Mouse (Mus musculus): ENCODE results near the gene Erp29. TPM values are rescaled to one million over a fixed set of nuclear protein-coding genes. Genes with fewer than 3 reads are reported as not detected.

Gene Erp29
- polyA plus RNA-seq, 1 experiment, result 37.8 TPM

GRCm38 (mm10) chr5:121387126-121387525 lies 65.2 kb downstream of the Erp29 start:
- H3K4me1 ChIP-seq (ENCODE audit: control insufficient read depth, insufficient read depth, insufficient read length, low read length), result peaks cover 6% of the 10 kb centered on the region
- peak overlapping the region; percentile 69; the same call in 1 of the 2 replicates for H3K27ac ChIP-seq (replicated peaks; ENCODE audit: low read depth, low read length)
- no peak overlapping the region for H3K4me3 ChIP-seq (ENCODE audit: insufficient read depth, low read depth, low read length)

DNA sequence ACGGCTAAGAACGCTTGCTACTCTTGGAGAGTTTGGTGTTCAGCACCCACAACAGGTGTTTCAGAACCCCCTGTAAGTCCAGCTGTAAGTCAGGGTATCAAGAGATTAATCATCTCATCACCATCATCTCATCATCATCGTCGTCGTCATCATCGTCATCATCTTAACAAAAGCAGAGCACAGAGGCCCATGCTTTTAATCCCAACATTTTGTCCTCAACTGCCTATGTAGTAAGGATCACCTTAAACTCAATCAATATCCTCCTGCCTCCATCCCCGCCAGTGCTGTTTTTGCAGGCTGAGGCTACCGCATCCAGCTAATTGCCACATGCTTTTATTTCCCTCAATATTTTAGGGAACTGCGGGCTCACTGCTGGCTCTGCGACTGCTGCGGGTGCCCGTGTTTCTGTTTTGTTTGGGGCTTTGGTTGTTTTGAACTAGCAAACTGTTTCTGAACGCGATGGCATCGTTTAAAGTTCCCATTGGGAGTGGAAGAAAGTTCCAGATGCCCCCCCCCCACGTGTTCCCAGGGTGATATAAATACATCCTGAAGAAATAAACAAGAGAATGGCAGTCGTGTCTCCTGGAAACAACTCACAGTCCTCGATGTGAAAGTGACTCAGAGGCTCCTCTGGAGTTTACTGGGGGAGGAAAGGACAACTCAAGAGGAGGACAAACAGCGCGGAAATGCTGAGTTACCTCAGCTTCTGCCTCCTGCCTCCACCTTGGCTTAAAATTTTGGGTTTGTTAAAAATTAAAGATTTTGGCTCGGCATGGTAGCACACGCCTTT lies 66.0 kb downstream of the Erp29 start:
- no peak overlapping the region for H3K4me3 ChIP-seq (ENCODE audit: insufficient read depth, low read depth, low read length)
- peak overlapping the region; percentile 69 for H3K27ac ChIP-seq (replicated peaks; ENCODE audit: low read depth, low read length)

DNA sequence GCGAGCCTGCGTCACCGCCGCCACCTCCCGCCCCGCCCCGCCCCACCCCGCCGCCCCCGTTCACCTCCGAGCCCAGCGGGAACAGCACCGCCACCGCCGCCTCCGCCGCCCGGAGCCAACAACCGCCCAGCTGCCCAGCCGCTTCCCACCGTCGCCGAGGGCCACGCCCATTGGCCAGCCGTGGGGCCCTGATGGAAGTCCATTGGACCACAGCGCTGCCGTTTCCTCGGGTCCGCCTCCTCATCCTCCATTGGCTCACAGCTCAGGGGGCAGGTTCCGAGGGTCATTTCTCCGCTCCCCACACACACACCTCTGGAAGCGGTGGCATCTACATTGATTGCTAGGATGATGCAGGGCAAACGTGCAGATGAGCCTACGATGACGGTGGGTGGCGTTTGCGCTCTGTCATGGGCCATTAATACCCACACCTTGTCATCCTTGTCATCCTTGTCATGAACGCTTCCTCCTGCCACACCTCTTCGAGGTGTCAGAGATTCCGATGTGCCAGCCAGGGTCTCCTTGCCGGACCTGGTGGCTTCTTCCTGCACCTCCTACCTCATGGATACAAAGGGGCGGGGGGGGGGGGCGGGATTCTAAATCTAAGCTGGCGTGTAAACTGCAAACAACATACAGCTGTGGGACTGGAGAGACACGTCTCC lies 66.7 kb downstream of the Erp29 start, which contains the start of gene Trafd1:
Trafd1 (minus strand) TSS at position 172 of the 659 bp plus-strand sequence.
- Histone ChIP-seq H3K27ac (replicated peaks; ENCODE audit: low read depth, low read length) (peak within 1 kb of the TSS; percentile 90), H3K4me1 (ENCODE audit: control insufficient read depth, insufficient read depth, insufficient read length, low read length) (peaks cover 6% of the 10 kb centered on the region), H3K4me3 (ENCODE audit: insufficient read depth, low read depth, low read length) (peak within 1 kb of the TSS; percentile 89)

More for the DNA sequence above, 66.0 kb downstream of the Erp29 start:
- peaks cover 6% of the 10 kb centered on the region for H3K4me1 ChIP-seq (ENCODE audit: control insufficient read depth, insufficient read depth, insufficient read length, low read length)

GRCm38 (mm10) chr5:121384757-121385460 lies 67.4 kb downstream of the Erp29 start:
- Histone ChIP-seq H3K4me3 (ENCODE audit: insufficient read depth, low read depth, low read length) (peak overlapping the region; percentile 89), H3K4me1 (ENCODE audit: control insufficient read depth, insufficient read depth, insufficient read length, low read length) (peaks cover 6% of the 10 kb centered on the region), H3K27ac (replicated peaks; ENCODE audit: low read depth, low read length) (peak overlapping the region; percentile 90)

- H3K27ac ChIP-seq (replicated peaks; ENCODE audit: low read depth, low read length), result peak overlapping the region; percentile 90
- peaks cover 6% of the 10 kb centered on the region for H3K4me1 ChIP-seq (ENCODE audit: control insufficient read depth, insufficient read depth, insufficient read length, low read length)
- peak overlapping the region; percentile 89 for H3K4me3 ChIP-seq (ENCODE audit: insufficient read depth, low read depth, low read length)
These were observed 68.2 kb downstream of the Erp29 start for GRCm38 (mm10) chr5:121383857-121384756.

DNA sequence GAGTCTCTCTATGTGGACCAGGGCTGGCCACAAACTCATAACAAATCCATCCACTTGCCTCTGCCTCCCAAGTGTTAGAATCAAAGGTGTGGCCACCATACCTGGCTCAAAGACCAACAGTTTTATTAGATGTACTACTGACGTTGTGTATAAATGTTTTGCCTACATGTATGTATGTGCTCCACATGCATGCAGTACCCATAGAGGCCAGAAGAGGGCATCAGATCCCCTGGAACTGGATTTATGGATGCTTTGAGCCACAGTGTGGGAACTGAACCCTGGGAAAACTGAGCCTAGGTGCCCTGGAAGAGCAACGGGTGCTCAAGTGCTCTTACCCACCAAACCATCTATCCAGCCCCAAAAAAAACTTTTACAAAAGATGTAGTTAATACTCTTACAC lies 71.6 kb downstream of the Erp29 start:
- Histone ChIP-seq H3K4me3 (ENCODE audit: insufficient read depth, low read depth, low read length) (no peak overlapping the region), H3K27ac (replicated peaks; ENCODE audit: low read depth, low read length) (no peak overlapping the region), H3K4me1 (ENCODE audit: control insufficient read depth, insufficient read depth, insufficient read length, low read length) (peaks cover 3% of the 10 kb centered on the region; the same call in 1 of the 2 replicates)

DNA sequence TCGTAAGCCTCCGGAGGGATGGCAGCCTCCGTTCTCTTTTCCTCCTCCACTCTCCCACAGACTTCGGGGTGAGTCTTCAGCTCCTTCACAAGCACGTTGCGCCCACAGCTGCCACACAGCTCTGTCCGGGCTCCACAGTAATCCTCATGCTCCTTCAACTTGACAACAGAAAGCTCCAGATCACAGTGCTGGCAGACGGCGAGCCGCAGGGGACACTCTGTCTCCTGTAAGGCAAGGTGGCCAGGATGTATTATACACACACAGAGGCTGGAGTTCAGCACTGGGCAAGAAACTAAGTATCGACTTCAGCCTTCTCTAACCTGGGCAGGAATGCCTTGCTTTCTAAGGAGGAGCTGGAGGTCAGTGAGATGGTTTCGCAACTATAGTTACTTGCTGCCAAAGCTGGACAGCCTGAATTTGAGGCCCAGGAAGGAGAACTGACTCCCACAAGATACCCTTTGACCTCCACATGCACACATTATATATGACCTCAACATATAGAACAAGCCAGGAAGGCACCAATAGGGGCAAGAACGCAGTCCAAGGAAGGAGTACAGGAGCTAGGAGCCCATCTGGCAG lies 73.5 kb downstream of the Erp29 start:
- Histone ChIP-seq H3K27ac (replicated peaks; ENCODE audit: low read depth, low read length) (no peak overlapping the region), H3K4me3 (ENCODE audit: insufficient read depth, low read depth, low read length) (no peak overlapping the region), H3K4me1 (ENCODE audit: control insufficient read depth, insufficient read depth, insufficient read length, low read length) (peaks cover 3% of the 10 kb centered on the region; the same call in 1 of the 2 replicates)

Other genes starting within 250 kb of the Erp29 start
- 462 and 609 TPM in 2 replicates for gene Rpl6, start 248.0 kb downstream of the Erp29 start, polyA plus RNA-seq (2012; ENCODE audit: insufficient read depth, insufficient read length, missing spikeins)
- gene Hectd4, start 232.3 kb downstream of the Erp29 start, polyA plus RNA-seq (2012; ENCODE audit: insufficient read depth, insufficient read length, missing spikeins), result 6.0 and 9.2 TPM in 2 replicates
- gene Trafd1, start 66.9 kb downstream of the Erp29 start, polyA plus RNA-seq (2012; ENCODE audit: insufficient read depth, insufficient read length, missing spikeins), result 27.3 and 29.2 TPM in 2 replicates
- 15.3 and 19.5 TPM in 2 replicates for gene Naa25, start 54.6 kb downstream of the Erp29 start, polyA plus RNA-seq (2012; ENCODE audit: insufficient read depth, insufficient read length, missing spikeins)
- 0.88 and 3.7 TPM in 2 replicates for gene Tmem116, start 613 bp downstream of the Erp29 start, polyA plus RNA-seq (2012; ENCODE audit: insufficient read depth, insufficient read length, missing spikeins)
- gene Adam1b, start 50.9 kb upstream of the Erp29 start, polyA plus RNA-seq (2012; ENCODE audit: insufficient read depth, insufficient read length, missing spikeins), result not detected in 2 replicates
- gene Adam1a, start 93.0 kb upstream of the Erp29 start, polyA plus RNA-seq (2012; ENCODE audit: insufficient read depth, insufficient read length, missing spikeins), result 0.52 and 0.71 TPM in 2 replicates
- not detected in 2 replicates for gene Gm42878, start 93.0 kb upstream of the Erp29 start, polyA plus RNA-seq (2012; ENCODE audit: insufficient read depth, insufficient read length, missing spikeins)
- gene Mapkapk5, start 93.4 kb upstream of the Erp29 start, polyA plus RNA-seq (2012; ENCODE audit: insufficient read depth, insufficient read length, missing spikeins), result 47.1 and 76.5 TPM in 2 replicates
- gene Aldh2, start 141.3 kb upstream of the Erp29 start, polyA plus RNA-seq (2012; ENCODE audit: insufficient read depth, insufficient read length, missing spikeins), result 645 and 839 TPM in 2 replicates
- 18.4 and 32.3 TPM in 2 replicates for gene Acad12, start 166.4 kb upstream of the Erp29 start, polyA plus RNA-seq (2012; ENCODE audit: insufficient read depth, insufficient read length, missing spikeins)
- gene Acad10, start 208.0 kb upstream of the Erp29 start, polyA plus RNA-seq (2012; ENCODE audit: insufficient read depth, insufficient read length, missing spikeins), result 23.2 and 30.2 TPM in 2 replicates
- 32.3 and 50.9 TPM in 2 replicates for gene Brap, start 208.1 kb upstream of the Erp29 start, polyA plus RNA-seq (2012; ENCODE audit: insufficient read depth, insufficient read length, missing spikeins)

Measured in brown adipose tissue, adult 24 weeks (tissue).